Mouse (Mus musculus): Measurements from ENCODE around the gene Ifit1bl2.
"Not testable (repeated sequence)": the region's sequence is repeated elsewhere in the genome, so short reads cannot be mapped to it uniquely, and the experiment has no call there.

- not testable (repeated sequence) for TF ChIP-seq MAX (IDR thresholded peaks at IDR 0.05); MYOD1 (IDR thresholded peaks at IDR 0.05; ENCODE audit: control insufficient read depth, insufficient read length, low read depth); CTCF (IDR thresholded peaks at IDR 0.05; ENCODE audit: control insufficient read depth, insufficient read depth, insufficient read length); MYOG (IDR thresholded peaks at IDR 0.05; ENCODE audit: control insufficient read depth, extremely low read depth, insufficient read length); USF1 (IDR thresholded peaks at IDR 0.05; ENCODE audit: low read depth)
Measured at GRCm38 (mm10) chr19:34585740-34586458, 54.6 kb downstream of the Ifit1bl2 start.
